Mouse (Mus musculus): ENCODE results near the gene Tmcc1. TPM values are rescaled to one million over a fixed set of nuclear protein-coding genes. Genes with fewer than 3 reads are reported as not detected.

Gene Tmcc1
- polyA plus RNA-seq, 1 experiment = not detected

DNA sequence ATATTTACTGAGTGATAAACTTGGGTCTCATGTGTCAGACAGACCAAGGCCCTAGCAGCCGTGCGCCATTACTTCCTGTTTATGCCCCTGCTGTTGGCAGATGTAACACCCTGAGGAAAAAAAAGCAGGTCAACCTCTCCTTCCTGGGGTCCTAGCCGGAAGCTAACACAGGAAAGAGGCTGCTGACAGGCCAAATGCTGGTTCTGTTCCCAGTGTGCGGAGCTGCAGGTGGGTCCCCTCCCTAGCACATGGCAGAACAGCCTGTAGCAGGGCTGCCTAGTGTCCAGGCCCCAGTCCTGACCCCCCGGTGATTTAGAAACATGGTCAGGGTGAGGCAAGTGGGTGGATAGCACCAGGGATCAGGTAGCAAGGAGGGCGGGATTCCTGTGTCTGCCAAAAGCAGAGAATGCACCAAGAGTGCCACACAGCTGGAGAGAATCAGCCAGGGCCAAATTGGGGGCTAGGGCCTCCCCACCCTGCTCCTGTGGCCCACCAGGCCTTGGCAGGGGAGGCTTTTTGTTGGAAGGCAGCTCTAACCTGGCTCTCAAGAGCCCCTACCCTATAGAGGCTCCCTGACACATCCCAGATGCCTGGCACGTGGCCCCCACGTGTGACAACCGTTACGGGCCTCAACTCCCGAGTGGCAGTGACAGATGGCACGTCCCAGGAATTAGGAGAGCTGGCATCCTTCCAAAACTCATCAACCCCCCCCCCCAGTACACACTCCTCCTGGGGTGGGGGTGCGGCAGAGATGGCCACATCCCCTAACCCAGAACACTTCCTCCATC lies 221.8 kb downstream of the Tmcc1 start:
- Histone ChIP-seq H3K4me3 (ENCODE audit: insufficient read depth, low read depth, low read length) (no peak overlapping the region), H3K4me1 (ENCODE audit: control insufficient read depth, insufficient read depth, low read length) (peaks cover 29% of the 10 kb centered on the region), H3K27ac (ENCODE audit: insufficient read depth, low read depth, low read length) (no peak overlapping the region)
- 75% methylated on average over 13 of the region's 13 CpGs for WGBS
- no peak for TF ChIP-seq CTCF (IDR thresholded peaks at IDR 0.05; ENCODE audit: insufficient read depth, low read depth, low read length)
- no peak for TF ChIP-seq POLR2A (IDR thresholded peaks at IDR 0.05; ENCODE audit: insufficient read depth, low read depth, low read length)

- no peak for TF ChIP-seq POLR2A (IDR thresholded peaks at IDR 0.05; ENCODE audit: insufficient read depth, low read depth, low read length)
- TF ChIP-seq CTCF (IDR thresholded peaks at IDR 0.05; ENCODE audit: insufficient read depth, low read depth, low read length) = no peak
- Histone ChIP-seq H3K27ac (ENCODE audit: insufficient read depth, low read depth, low read length) (no peak overlapping the region), H3K4me3 (ENCODE audit: insufficient read depth, low read depth, low read length) (no peak overlapping the region), H3K4me1 (ENCODE audit: control insufficient read depth, insufficient read depth, low read length) (peaks cover 29% of the 10 kb centered on the region)
- 88% methylated on average over 5 of the region's 6 CpGs for WGBS
Measured at GRCm38 (mm10) chr6:115969952-115970351, 223.3 kb downstream of the Tmcc1 start.

DNA sequence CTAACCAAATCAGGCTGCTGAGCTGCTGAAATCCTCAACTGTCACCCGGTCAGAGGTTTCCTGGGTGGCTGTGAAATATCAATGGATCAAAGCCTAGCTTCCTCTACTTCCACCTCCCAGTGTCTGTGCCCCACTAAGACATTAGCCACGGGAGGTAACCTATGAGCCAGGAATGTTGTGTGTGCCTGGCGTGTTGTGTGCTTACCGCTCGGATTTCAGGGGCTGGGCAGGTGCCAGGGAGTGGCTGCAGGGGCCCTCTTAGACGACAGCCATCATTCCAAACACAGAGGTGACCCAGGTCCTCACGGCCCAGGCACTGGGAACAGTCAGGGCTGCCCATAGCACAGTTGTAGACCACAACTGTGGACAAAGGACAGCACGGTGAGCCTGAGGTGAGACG lies 224.2 kb downstream of the Tmcc1 start:
- 88% methylated on average over 9 of the region's 9 CpGs for WGBS
- no peak overlapping the region for H3K27ac ChIP-seq (ENCODE audit: insufficient read depth, low read depth, low read length)

DNA sequence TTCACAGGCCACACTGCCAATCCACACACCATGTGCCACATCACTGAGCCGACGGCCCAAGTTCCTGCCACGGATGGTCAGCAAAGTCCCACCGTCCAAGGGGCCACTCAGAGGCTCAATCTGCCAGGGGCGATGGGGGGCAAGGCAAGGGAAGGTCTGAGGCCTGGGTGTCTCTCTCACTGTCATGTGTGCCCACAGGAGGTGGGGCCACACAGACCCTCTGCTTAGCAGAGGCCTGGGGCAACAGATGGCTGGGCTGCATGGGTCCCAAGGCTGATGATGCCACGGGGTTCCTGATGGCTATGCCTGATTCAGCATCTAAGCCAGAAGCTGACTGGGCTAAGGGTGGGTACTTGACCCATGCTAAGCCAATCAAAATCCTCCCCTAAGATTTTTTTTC lies 224.6 kb downstream of the Tmcc1 start:
- Histone ChIP-seq H3K4me1 (ENCODE audit: control insufficient read depth, insufficient read depth, low read length) (peaks cover 23% of the 10 kb centered on the region), H3K4me3 (ENCODE audit: insufficient read depth, low read depth, low read length) (no peak overlapping the region), H3K27ac (ENCODE audit: insufficient read depth, low read depth, low read length) (no peak overlapping the region)
- WGBS = 79% methylated on average over 6 of the region's 6 CpGs
- TF ChIP-seq POLR2A (IDR thresholded peaks at IDR 0.05; ENCODE audit: insufficient read depth, low read depth, low read length) (no peak), CTCF (IDR thresholded peaks at IDR 0.05; ENCODE audit: insufficient read depth, low read depth, low read length) (no peak)

More for the DNA sequence above, 224.2 kb downstream of the Tmcc1 start:
- Histone ChIP-seq H3K4me1 (ENCODE audit: control insufficient read depth, insufficient read depth, low read length) (peaks cover 25% of the 10 kb centered on the region), H3K4me3 (ENCODE audit: insufficient read depth, low read depth, low read length) (no peak overlapping the region)
- TF ChIP-seq CTCF (IDR thresholded peaks at IDR 0.05; ENCODE audit: insufficient read depth, low read depth, low read length) = no peak
- TF ChIP-seq POLR2A (IDR thresholded peaks at IDR 0.05; ENCODE audit: insufficient read depth, low read depth, low read length) = no peak

Other genes with a start within 250 kb of the Tmcc1 start
- not detected in 2 replicates for gene H1foo, start 248.5 kb downstream of the Tmcc1 start, polyA plus RNA-seq (2012; ENCODE audit: insufficient read depth, insufficient read length, low replicate concordance, missing spikeins)
- not detected in 2 replicates for gene Plxnd1, start 198.5 kb downstream of the Tmcc1 start, polyA plus RNA-seq (2012; ENCODE audit: insufficient read depth, insufficient read length, low replicate concordance, missing spikeins)
- gene Washc2, start 14.6 kb upstream of the Tmcc1 start, polyA plus RNA-seq (2012; ENCODE audit: insufficient read depth, insufficient read length, low replicate concordance, missing spikeins) = not detected in 2 replicates
- not detected in 2 replicates for gene Zfand4, start 70.7 kb upstream of the Tmcc1 start, polyA plus RNA-seq (2012; ENCODE audit: insufficient read depth, insufficient read length, low replicate concordance, missing spikeins)
- gene March8, start 144.5 kb upstream of the Tmcc1 start, polyA plus RNA-seq (2012; ENCODE audit: insufficient read depth, insufficient read length, low replicate concordance, missing spikeins) = not detected in 2 replicates